Mouse (Mus musculus) kidney, embryonic 15.5 days (tissue): ENCODE results near the gene Rbm5. TPM values are rescaled to one million over a fixed set of nuclear protein-coding genes. Genes with fewer than 3 reads are reported as not detected.

Experiments used
- ATAC-seq: fragments of 200-750 bp; cut with Nextera tagmentation; replicated peaks from 2 replicates; pipeline ENCODE4 v1.8.0; 2017; ENCODE audit warnings: moderate TSS enrichment; ENCODE audit not compliant: low FRiP score
- H3K27ac ChIP-seq: fragments of 300-500 bp; sonication (generic); 2 replicates; pipeline ENCODE4 v1.5.1; 2015; ENCODE audit warnings: mild to moderate bottlenecking, inconsistent platforms
- H3K27me3 ChIP-seq: fragments of 300-500 bp; sonication (generic); 2 replicates; pipeline ENCODE4 v1.6.1; 2015; ENCODE audit warnings: inconsistent platforms
- H3K36me3 ChIP-seq: fragments of 300-500 bp; sonication (generic); 2 replicates; pipeline ENCODE4 v1.6.1; 2015; ENCODE audit warnings: inconsistent platforms
- H3K4me1 ChIP-seq: fragments of 300-500 bp; sonication (generic); 2 replicates; pipeline ENCODE4 v1.6.1; 2015; ENCODE audit warnings: inconsistent platforms
- H3K4me2 ChIP-seq: fragments of 300-500 bp; sonication (generic); 2 replicates; pipeline ENCODE4 v1.6.1; 2015; ENCODE audit warnings: moderate library complexity, mild to moderate bottlenecking, inconsistent platforms
- H3K4me3 ChIP-seq: fragments of 300-500 bp; sonication (generic); replicated peaks from 2 replicates; pipeline ENCODE4 v1.5.1; 2015; ENCODE audit warnings: mild to moderate bottlenecking, inconsistent platforms
- H3K9ac ChIP-seq: fragments of 300-500 bp; sonication (generic); 2 replicates; pipeline ENCODE4 v1.6.1; 2015; ENCODE audit warnings: mild to moderate bottlenecking, inconsistent platforms
- H3K9me3 ChIP-seq: fragments of 300-500 bp; sonication (generic); replicated peaks from 2 replicates; pipeline ENCODE4 v1.6.1; 2016; ENCODE audit warnings: inconsistent platforms
- WGBS: fragments of 180-500 bp; shearing (Covaris S2); methylation state at CpG from one replicate; pipeline ENCODE4 v1.1.7; 2015; ENCODE audit warnings: mixed read lengths; 5-methylcytosine and 5-hydroxymethylcytosine counted together
- polyA plus RNA-seq: library from polyadenylated mRNA; unstranded; fragments of >200 nt; fragmentation: Nextera tagmentation; extraction: Ambion mirVana; gene quantifications from 2 replicates; pipeline ENCODE4 v1.2.1, GENCODE M21; 2015

Gene Rbm5
- polyA plus RNA-seq, 1 experiment from 2014 or later = 207 TPM

DNA sequence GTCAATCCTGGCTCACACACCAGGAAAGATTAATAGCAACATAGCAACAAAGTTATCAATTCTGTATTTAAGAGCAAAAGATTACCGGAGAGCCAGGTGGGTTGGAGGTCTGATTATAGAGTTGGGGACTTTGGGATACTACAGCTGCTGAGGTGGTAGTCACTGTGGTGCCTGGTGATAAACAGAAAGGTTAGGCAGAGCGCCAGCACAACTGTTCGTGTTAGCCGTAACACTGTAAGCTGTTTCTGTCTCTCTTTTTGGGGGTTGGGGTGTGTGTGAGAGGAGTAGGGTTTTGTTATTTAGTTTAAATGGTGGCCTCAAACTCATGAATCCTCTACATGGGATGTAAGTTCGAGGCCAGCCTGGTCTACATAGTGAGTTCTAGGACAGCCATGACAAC is 20.4 kb downstream of the Rbm5 start:
- H3K9me3 ChIP-seq = no peaks in the 10 kb centered on the region
- no peak overlapping the region for H3K4me3 ChIP-seq
- H3K4me2 ChIP-seq = no peak overlapping the region
- no peak overlapping the region for H3K9ac ChIP-seq
- 95% methylated on average over 5 of the region's 5 CpGs for WGBS
- no peaks in the 10 kb centered on the region for H3K4me1 ChIP-seq
- H3K36me3 ChIP-seq = peaks cover 95% of the 10 kb centered on the region
- no peaks in the 10 kb centered on the region for H3K27me3 ChIP-seq
- H3K27ac ChIP-seq = no peak overlapping the region
- no peak for ATAC-seq

DNA sequence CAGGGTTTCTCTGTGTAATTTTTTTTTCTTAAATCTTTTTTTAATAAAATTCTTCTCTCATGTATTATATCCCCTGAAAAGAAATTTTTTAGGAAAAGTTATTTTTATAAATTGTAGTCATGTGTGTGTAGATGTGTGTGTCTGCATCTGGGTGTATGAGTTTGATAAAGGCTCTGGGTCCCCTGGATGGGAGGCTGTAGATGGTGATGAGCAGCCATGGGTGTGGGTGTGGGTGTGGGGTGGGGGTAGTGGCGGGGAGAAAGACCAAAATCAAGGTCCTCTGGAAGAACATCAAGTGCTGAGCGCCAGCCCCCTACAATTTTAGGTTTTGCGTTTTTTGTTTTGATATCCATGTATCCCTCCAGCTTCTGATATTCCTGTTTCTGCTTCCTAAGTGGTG is 22.7 kb downstream of the Rbm5 start:
- H3K4me3 ChIP-seq = no peak overlapping the region
- WGBS = 98% methylated on average over 3 of the region's 3 CpGs
- H3K4me2 ChIP-seq = no peak overlapping the region
- peaks cover 97% of the 10 kb centered on the region for H3K36me3 ChIP-seq
- H3K9me3 ChIP-seq = no peaks in the 10 kb centered on the region
- no peak overlapping the region for H3K27ac ChIP-seq
- no peaks in the 10 kb centered on the region for H3K27me3 ChIP-seq
- no peak overlapping the region for H3K9ac ChIP-seq
- ATAC-seq = no peak
- no peaks in the 10 kb centered on the region for H3K4me1 ChIP-seq

DNA sequence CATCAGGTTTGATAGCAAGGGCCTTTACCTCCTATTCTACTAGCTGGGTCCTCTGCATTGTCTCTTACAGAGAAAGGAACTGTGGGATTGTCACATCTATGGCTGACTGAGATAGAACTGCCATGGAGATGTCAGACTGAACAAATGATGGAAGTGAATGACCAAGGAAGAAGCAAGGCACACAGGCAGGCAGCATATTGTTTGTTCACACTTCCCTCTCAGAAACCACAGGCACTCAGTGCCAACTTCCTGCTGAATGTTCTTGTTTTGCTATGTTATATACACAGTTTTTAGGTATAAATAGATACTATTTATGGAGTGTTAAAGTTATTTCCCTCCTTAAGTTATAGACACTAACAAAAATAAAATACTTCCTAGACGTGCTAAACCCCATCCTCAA is 23.5 kb downstream of the Rbm5 start:
- H3K36me3 ChIP-seq = peaks cover 98% of the 10 kb centered on the region
- H3K27me3 ChIP-seq = no peaks in the 10 kb centered on the region
- no peak overlapping the region for H3K4me2 ChIP-seq
- no peak overlapping the region for H3K4me3 ChIP-seq
- no peak overlapping the region for H3K9ac ChIP-seq
- 94% methylated on average over 1 of the region's 1 CpGs for WGBS
- no peaks in the 10 kb centered on the region for H3K9me3 ChIP-seq
- no peaks in the 10 kb centered on the region for H3K4me1 ChIP-seq
- no peak for ATAC-seq
- H3K27ac ChIP-seq = no peak overlapping the region

DNA sequence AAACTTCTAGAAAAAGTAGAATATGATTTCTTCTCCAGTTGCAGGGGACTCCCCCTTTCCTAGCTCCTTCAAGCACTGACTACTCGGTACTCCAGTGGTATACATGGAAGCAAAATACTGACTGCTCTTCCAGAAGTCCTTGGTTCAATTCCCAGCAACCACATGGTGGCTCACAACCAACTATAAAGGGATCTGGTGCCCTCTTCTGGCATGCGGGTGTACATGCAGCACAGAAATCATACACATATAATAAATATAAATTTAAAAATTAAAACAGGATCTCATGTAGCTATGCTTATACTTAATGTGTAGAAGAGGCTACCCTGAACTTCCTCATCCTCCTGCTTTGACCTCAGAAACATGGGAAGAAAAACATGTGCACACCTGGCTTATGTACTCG is 24.1 kb downstream of the Rbm5 start:
- Histone ChIP-seq H3K27me3 (no peaks in the 10 kb centered on the region), H3K4me3 (no peak overlapping the region), H3K9me3 (no peaks in the 10 kb centered on the region), H3K36me3 (peaks cover 98% of the 10 kb centered on the region), H3K4me1 (no peaks in the 10 kb centered on the region), H3K9ac (no peak overlapping the region), H3K27ac (no peak overlapping the region), H3K4me2 (no peak overlapping the region)
- WGBS = 93% methylated on average over 3 of the region's 3 CpGs
- ATAC-seq = no peak

DNA sequence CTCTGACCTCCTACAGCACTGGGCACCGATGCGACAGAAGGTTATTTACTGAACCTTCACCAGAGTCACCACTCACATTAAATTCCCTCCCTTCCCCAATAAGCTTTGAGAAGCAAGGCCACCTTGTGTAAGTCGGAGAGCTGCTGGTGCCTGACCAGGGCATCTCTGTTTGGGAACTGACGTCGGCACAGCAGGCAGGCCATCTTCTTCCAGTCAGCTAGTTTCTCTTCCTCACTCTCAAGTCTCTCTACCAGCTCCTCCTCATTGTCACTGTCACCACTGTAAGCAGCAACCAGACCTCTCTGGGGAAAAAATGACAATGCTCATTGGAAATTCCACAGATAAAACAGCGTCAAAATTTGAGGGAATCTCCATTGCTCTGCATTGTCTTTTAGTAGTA is 26.7 kb downstream of the Rbm5 start:
- no peaks in the 10 kb centered on the region for H3K9me3 ChIP-seq
- no peaks in the 10 kb centered on the region for H3K27me3 ChIP-seq
- no peak overlapping the region for H3K4me3 ChIP-seq
- WGBS = 90% methylated on average over 6 of the region's 6 CpGs
- no peak overlapping the region for H3K27ac ChIP-seq
- no peak overlapping the region for H3K9ac ChIP-seq
- peaks cover 98% of the 10 kb centered on the region for H3K36me3 ChIP-seq
- no peak overlapping the region for H3K4me2 ChIP-seq
- ATAC-seq = no peak
- no peaks in the 10 kb centered on the region for H3K4me1 ChIP-seq

DNA sequence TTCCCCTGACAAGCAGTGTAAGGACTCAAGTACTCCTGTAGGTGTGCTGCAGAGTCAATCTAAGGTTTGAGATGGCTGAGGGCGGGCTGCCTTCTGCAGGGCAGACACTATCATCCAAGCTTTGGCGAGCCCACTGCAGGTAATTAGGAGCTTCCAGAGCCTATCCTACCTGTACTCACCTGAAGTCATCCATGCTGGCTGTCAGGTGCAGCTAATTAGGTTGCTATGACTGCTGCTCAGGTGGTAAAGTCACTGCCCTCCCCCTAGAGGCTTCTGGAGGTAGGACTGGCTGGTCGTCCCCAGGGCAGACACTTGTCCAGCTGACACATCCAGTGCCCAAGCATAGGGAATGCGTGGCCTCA is 32.0 kb downstream of the Rbm5 start:
- 0 out of 2 replicates have a peak, but pooled peaks have one; percentile 14 for ATAC-seq
- peak overlapping the region; percentile 60 for H3K27ac ChIP-seq
- no peak overlapping the region for H3K4me2 ChIP-seq
- H3K4me3 ChIP-seq = no peak overlapping the region
- peaks cover 36% of the 10 kb centered on the region for H3K4me1 ChIP-seq
- peaks cover 16% of the 10 kb centered on the region; the same call in 1 of the 2 replicates for H3K27me3 ChIP-seq
- no peaks in the 10 kb centered on the region for H3K9me3 ChIP-seq
- H3K9ac ChIP-seq = 0 out of 2 replicates have a peak overlapping the region, but pooled peaks have one; percentile 1
- peaks cover 57% of the 10 kb centered on the region for H3K36me3 ChIP-seq
- 51% methylated on average over 4 of the region's 4 CpGs for WGBS

DNA sequence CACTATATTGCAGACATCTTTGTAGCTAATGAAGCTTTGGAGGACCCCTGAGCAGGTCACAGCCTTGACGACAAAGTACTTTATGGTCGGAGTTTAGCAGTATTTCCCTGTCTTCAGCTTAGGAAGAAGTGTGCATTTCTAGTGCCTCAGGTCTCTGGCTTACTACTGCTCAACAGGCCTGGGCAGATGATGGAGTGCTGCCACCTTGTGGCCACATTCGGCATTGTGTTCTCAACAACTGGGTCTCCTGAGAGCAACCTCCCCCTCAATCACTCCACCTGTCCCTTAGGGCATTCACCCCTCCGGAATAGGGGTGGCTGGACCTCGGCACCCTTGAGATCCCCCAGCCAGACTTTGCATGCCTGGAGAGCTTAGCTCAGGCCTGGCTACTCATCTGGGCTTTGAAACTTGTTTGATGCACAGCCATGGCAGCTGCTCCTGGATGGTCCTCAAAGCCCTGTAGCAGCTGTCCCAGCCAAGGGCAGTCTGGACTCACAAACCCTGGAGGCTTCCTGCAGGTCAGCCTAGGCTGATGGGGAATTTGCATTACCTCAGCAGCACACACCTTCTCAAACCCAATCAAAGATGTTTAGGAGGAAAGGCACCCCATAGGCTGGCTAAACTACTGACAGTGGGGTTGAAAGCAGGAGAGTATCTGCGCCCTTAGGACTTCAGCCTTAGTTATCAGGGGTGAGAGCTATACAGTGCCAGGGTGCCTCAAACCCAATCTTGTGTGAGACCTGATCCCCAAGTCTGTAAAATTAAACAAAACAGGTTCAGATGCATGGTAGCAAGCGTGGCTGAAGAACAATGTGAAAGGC is 32.6 kb downstream of the Rbm5 start:
- Histone ChIP-seq H3K9ac (0 out of 2 replicates have a peak overlapping the region, but pooled peaks have one; percentile 1), H3K4me3 (no peak overlapping the region), H3K27me3 (peaks cover 16% of the 10 kb centered on the region; the same call in 1 of the 2 replicates), H3K36me3 (peaks cover 52% of the 10 kb centered on the region), H3K4me1 (peaks cover 36% of the 10 kb centered on the region), H3K4me2 (no peak overlapping the region), H3K27ac (peak overlapping the region; percentile 60), H3K9me3 (no peaks in the 10 kb centered on the region)
- peak; percentile 57 for ATAC-seq
- WGBS = 21% methylated on average over 7 of the region's 7 CpGs

DNA sequence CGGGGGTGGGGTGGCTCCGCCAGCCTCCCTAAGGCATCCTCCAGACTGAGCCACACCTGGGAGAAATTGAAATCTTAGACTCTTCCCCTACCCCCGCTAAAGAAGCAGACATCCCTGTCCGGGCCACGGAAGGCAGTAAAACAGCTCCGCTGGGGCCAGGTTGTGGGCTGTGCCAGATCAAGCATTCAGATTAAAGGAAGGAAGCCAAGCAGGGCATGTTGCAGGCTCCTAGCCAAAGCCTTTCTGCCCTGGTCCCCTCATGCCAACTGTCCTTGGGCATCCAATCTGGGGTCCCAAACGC is 34.7 kb downstream of the Rbm5 start:
- H3K4me3 ChIP-seq = peak overlapping the region; percentile 21
- under 1% methylated on average over 7 of the region's 7 CpGs for WGBS
- peaks cover 43% of the 10 kb centered on the region for H3K4me1 ChIP-seq
- no peaks in the 10 kb centered on the region for H3K9me3 ChIP-seq
- H3K4me2 ChIP-seq = peak overlapping the region; percentile 48
- H3K27me3 ChIP-seq = peaks cover 16% of the 10 kb centered on the region; the same call in 1 of the 2 replicates
- peak overlapping the region; percentile 95 for H3K27ac ChIP-seq
- ATAC-seq = peak; percentile 65
- H3K9ac ChIP-seq = peak overlapping the region; percentile 30; the same call in 1 of the 2 replicates
- peaks cover 31% of the 10 kb centered on the region for H3K36me3 ChIP-seq

DNA sequence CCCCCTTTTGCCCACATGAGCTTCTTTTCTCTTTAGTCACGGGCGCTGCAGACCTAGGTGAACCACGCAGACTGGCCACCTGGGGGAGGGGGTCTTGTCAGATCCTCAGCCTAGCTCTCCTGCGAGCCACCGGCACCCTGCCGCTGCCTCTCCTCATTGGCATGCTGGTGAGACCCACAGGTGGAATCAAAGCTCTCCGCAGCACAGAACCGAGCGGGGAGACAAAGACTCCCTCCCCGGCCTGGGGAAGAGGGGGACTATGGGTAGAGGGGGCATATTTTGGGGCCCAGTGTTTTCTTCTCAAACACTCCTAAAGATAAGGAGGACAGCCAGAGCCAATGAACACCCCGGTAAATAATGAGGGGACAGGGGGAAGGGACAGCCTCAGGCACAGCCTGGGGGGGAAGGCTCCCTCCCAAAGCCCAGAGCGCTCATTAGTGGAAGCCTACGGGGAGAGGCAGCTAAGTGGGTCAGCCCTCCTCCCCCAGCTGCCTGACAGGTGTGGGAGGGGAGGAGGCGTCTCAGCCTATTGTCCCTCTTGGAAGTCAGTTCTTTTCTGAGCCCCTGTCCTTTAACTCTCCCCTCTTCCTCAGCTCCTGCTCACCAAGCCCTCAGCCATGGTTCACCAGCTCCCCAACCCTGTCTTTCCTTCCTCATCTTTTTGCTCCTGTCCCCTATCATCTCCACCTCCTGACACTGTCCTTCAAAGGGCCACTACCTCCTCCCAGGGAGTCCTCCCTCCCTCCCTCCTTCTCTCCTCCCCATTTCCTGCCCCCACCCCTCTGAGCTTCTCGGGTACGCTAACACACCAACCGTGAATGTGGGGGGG is 35.2 kb downstream of the Rbm5 start:
- Histone ChIP-seq H3K4me3 (peak overlapping the region; percentile 21), H3K27me3 (peaks cover 16% of the 10 kb centered on the region; the same call in 1 of the 2 replicates), H3K9ac (peak overlapping the region; percentile 30), H3K36me3 (peaks cover 25% of the 10 kb centered on the region), H3K4me1 (peaks cover 44% of the 10 kb centered on the region), H3K4me2 (peak overlapping the region; percentile 48), H3K27ac (peak overlapping the region; percentile 95), H3K9me3 (no peaks in the 10 kb centered on the region)
- WGBS = 6% methylated on average over 17 of the region's 17 CpGs
- peak; percentile 50 for ATAC-seq

DNA sequence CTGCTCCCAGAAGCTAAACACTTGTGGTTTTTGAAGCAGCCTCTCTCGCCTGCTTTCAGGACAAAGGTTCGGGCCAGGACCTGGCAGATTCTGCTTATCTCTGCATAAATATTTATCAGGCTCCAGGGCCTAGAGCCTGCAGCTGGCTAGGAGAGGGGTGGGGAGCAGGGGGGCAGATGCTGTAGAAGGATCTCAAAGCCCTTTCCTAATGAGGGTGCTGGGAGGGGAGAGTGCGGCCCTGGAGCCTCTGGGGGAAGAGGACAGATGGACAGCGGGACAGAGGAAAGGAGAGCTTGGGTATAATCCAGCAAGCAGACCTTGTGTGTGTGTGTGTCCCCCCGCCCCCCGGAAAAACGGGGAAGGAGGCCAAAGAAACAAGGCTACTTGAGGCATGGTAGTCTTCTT is 36.2 kb downstream of the Rbm5 start:
- H3K4me3 ChIP-seq = no peak overlapping the region
- peak overlapping the region; percentile 30; the same call in 1 of the 2 replicates for H3K9ac ChIP-seq
- peaks cover 15% of the 10 kb centered on the region for H3K36me3 ChIP-seq
- H3K4me2 ChIP-seq = 0 out of 2 replicates have a peak overlapping the region, but pooled peaks have one; percentile 48
- H3K27ac ChIP-seq = peak overlapping the region; percentile 95
- H3K27me3 ChIP-seq = peaks cover 16% of the 10 kb centered on the region; the same call in 1 of the 2 replicates
- H3K9me3 ChIP-seq = no peaks in the 10 kb centered on the region
- ATAC-seq = no peak
- peaks cover 48% of the 10 kb centered on the region for H3K4me1 ChIP-seq
- WGBS = 35% methylated on average over 7 of the region's 7 CpGs

DNA sequence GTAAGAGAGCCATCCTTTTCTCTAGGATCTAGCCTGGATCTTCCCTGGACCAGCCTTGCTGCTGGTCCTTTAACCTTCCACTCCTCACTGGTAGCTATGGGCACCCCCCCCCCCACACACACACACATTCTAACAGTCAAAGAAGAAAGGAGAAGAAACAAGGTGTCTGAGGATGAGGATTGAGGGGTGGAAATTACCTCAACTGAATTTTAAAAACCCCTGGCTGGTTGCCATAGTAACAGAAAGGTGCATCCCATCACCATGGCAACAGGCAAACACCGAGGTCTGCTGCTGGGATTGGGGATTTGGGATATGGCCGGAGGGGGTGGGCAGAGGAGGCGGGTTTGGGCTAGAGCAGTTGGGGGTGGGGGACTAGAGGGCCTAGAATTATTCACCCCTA is 41.1 kb downstream of the Rbm5 start:
- Histone ChIP-seq H3K27ac (no peak overlapping the region), H3K9ac (no peak overlapping the region), H3K27me3 (no peaks in the 10 kb centered on the region), H3K4me3 (no peak overlapping the region), H3K4me1 (peaks cover 65% of the 10 kb centered on the region), H3K36me3 (no peaks in the 10 kb centered on the region), H3K4me2 (no peak overlapping the region), H3K9me3 (no peaks in the 10 kb centered on the region)
- 48% methylated on average over 3 of the region's 3 CpGs for WGBS
- ATAC-seq = no peak
